16 mouse cellular contexts compared by ENCODE assay signal in genomic region chr9:88380076-88380475, GRCm38 (mm10). TPM values are rescaled to one million over a fixed set of nuclear protein-coding genes. Genes with fewer than 3 reads are reported as not detected.
DNase-seq lines count a peak whose midpoint lies in the region; ATAC-seq lines count a peak whose summit lies in the region.
"Had no signal": no experiment of that assay in that cellular context is flagged by ENCODE, and none has a peak within 500 bp of the region (broad histone marks: within the 10 kb centered on the region; RNA-seq: fewer than 3 reads in every experiment).

No protein-coding gene starts in this region.

- no peak overlapping the region for H3K27ac ChIP-seq in hindbrain, embryonic 16.5 days (ENCODE audit: low read depth, low read length)
- H3K27ac ChIP-seq: hindbrain, embryonic 13.5 days; limb, embryonic 15.5 days; midbrain, embryonic 10.5 days had no signal

- H3K4me3 ChIP-seq in hindbrain, embryonic 16.5 days (ENCODE audit: low read length): no peak overlapping the region
- H3K4me3 ChIP-seq: hindbrain, embryonic 13.5 days; limb, embryonic 15.5 days; midbrain, embryonic 10.5 days had no signal

- H3K36me3 ChIP-seq in hindbrain, embryonic 16.5 days (ENCODE audit: control insufficient read depth, insufficient read depth, low read length): peaks cover 20% of the 10 kb centered on the region

- no peak overlapping the region for H3K4me2 ChIP-seq in hindbrain, embryonic 16.5 days (ENCODE audit: low read length)
- H3K4me2 ChIP-seq: hindbrain, embryonic 13.5 days; limb, embryonic 15.5 days had no signal

- WGBS in hindbrain, embryonic 16.5 days: 83% methylated on average over 7 of the region's 7 CpGs

- no peak overlapping the region for H3K9ac ChIP-seq in hindbrain, embryonic 16.5 days (ENCODE audit: low read depth, low read length)
- H3K9ac ChIP-seq: forebrain, postnatal 0 days; hindbrain, embryonic 13.5 days; limb, embryonic 15.5 days had no signal

- DNase-seq in lung, postnatal 25 days (ENCODE audit: low spot score): peak; percentile 9
- no peak for DNase-seq in lung, postnatal 4 days
- DNase-seq in brain, adult 2 months (ENCODE audit: low read depth, low spot score): peak; percentile 61
- peak; percentile 50 for DNase-seq in thymus, postnatal 25 days
- no peak for DNase-seq in Muller cell, postnatal 12 days (ENCODE audit: inconsistent ontology term)
- DNase-seq in kidney, adult 11 months: no peak
- DNase-seq: cerebellum, adult 2 months; forebrain, postnatal 0 days; kidney, postnatal 10 days; layer of hippocampus, postnatal 36 days; right cerebral cortex, postnatal 25 days had no signal

- no peaks in the 10 kb centered on the region for H3K27me3 ChIP-seq in hindbrain, embryonic 16.5 days (replicated peaks; ENCODE audit: control insufficient read depth, insufficient read depth, low read length)
- H3K27me3 ChIP-seq: hindbrain, embryonic 13.5 days; limb, embryonic 15.5 days had no signal

- peak; percentile 71 for ATAC-seq in megakaryocyte, adult 5-6 weeks (ENCODE audit: poor library complexity, severe bottlenecking)
- ATAC-seq in hindbrain, embryonic 16.5 days: no peak
- ATAC-seq: forebrain, postnatal 0 days had no signal

- no peaks in the 10 kb centered on the region for H3K9me3 ChIP-seq in hindbrain, embryonic 16.5 days (ENCODE audit: control insufficient read depth, low read length)
- H3K9me3 ChIP-seq: hindbrain, embryonic 13.5 days; limb, embryonic 15.5 days; midbrain, embryonic 10.5 days had no signal

- no peaks in the 10 kb centered on the region for H3K4me1 ChIP-seq in hindbrain, embryonic 16.5 days (ENCODE audit: control insufficient read depth, insufficient read depth, low read depth, low read length)
- H3K4me1 ChIP-seq: hindbrain, embryonic 13.5 days; limb, embryonic 15.5 days; midbrain, embryonic 10.5 days had no signal

RNA-seq across cellular contexts. Expression of gene Nt5e, which starts 53.1 kb away (rescaled TPM):
- 3.8 and 7.4 TPM in 2 replicates for total RNA-seq in megakaryocyte, adult 5-6 weeks (2015)
- 6.2 and 9.0 TPM in 2 replicates for total RNA-seq in megakaryocyte, adult 5-6 weeks (2017)
- polyA plus RNA-seq in hindbrain, embryonic 16.5 days (2015; fragmentation: Nextera tagmentation; extraction: Ambion mirVana): 1.3 and 2.1 TPM in 2 replicates

RNA-seq across cellular contexts. Expression of gene Snx14, which starts 58.7 kb away (rescaled TPM):
- total RNA-seq in megakaryocyte, adult 5-6 weeks (2015): 30.2 and 32.0 TPM in 2 replicates
- total RNA-seq in megakaryocyte, adult 5-6 weeks (2017): 21.1 and 21.6 TPM in 2 replicates
- polyA plus RNA-seq in hindbrain, embryonic 16.5 days (2015; fragmentation: Nextera tagmentation; extraction: Ambion mirVana): 39.7 and 41.1 TPM in 2 replicates

Comparison
In these comparisons a context has a peak if more than half of its experiments do, and no peak if none do; other contexts are left out.
1. DNase-seq: peak in lung, postnatal 25 days (single experiment), brain, adult 2 months (single experiment) and thymus, postnatal 25 days (single experiment); none in lung, postnatal 4 days (0 of 2), Muller cell, postnatal 12 days (single experiment) and kidney, adult 11 months (single experiment).